In the genomic region with DNA sequence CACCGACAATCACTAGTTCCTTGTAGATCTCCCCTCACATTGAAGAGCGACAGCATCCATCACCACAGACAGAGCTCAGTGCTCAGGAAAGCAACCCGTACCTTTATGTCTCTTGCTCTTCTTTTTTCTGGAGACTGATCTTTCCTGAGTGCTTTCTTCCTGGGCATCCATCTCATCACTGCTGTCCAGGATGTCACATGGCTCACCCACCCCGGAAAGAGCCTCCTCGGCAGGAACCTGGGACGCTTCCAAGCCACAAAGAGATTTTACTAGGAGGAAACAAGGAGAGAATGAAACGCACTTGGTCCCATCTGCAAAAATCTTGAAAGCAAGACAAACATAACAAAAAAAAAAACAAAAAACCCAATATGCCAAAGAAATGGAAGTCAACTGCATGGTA, we compare ENCODE assay signal across 10 mouse cellular contexts. TPM values are rescaled to one million over a fixed set of nuclear protein-coding genes. Genes with fewer than 3 reads are reported as not detected.
DNase-seq lines count a peak whose midpoint lies in the region; ATAC-seq lines count a peak whose summit lies in the region.
"Had no signal": no experiment of that assay in that cellular context is flagged by ENCODE, and none has a peak within 500 bp of the region (broad histone marks: within the 10 kb centered on the region; RNA-seq: fewer than 3 reads in every experiment).

No protein-coding gene starts in this region.

- H3K9ac ChIP-seq in heart, embryonic 14.5 days (ENCODE audit: low read length): peak overlapping the region; percentile 88
- H3K9ac ChIP-seq in hindbrain, embryonic 14.5 days: peak overlapping the region; percentile 99
- no peak overlapping the region for H3K9ac ChIP-seq in midbrain, embryonic 16.5 days (ENCODE audit: low read depth, low read length)

- peaks cover 48% of the 10 kb centered on the region for H3K36me3 ChIP-seq in heart, embryonic 14.5 days (ENCODE audit: control insufficient read depth, insufficient read depth, low read length)
- H3K36me3 ChIP-seq in hindbrain, embryonic 14.5 days (replicated peaks; ENCODE audit: control insufficient read depth, insufficient read depth): peaks cover 46% of the 10 kb centered on the region
- peaks cover 12% of the 10 kb centered on the region for H3K36me3 ChIP-seq in midbrain, embryonic 16.5 days (ENCODE audit: control insufficient read depth, insufficient read depth, low read length)

- peak overlapping the region; percentile 73 to 95; a peak in 3 of 4 replicates for H3K4me3 ChIP-seq in heart, embryonic 14.5 days (ENCODE audit: control insufficient read depth in 1 of 2, insufficient read depth in 1 of 2, low read depth in 1 of 2, low read length in 2 of 2)
- peak overlapping the region; percentile 95 for H3K4me3 ChIP-seq in hindbrain, embryonic 14.5 days (replicated peaks; ENCODE audit: low read length)
- peak overlapping the region; percentile 73 for H3K4me3 ChIP-seq in midbrain, embryonic 16.5 days (ENCODE audit: low read depth, low read length)

- WGBS in heart, embryonic 14.5 days: 63% methylated on average over 7 of the region's 7 CpGs
- WGBS in hindbrain, embryonic 14.5 days: 77% methylated on average over 7 of the region's 7 CpGs
- 84% methylated on average over 7 of the region's 7 CpGs for WGBS in midbrain, embryonic 16.5 days

- no peaks in the 10 kb centered on the region for H3K9me3 ChIP-seq in heart, embryonic 14.5 days (ENCODE audit: control insufficient read depth, low read length)
- no peaks in the 10 kb centered on the region for H3K9me3 ChIP-seq in hindbrain, embryonic 14.5 days (ENCODE audit: control insufficient read depth, low read length)
- no peaks in the 10 kb centered on the region for H3K9me3 ChIP-seq in midbrain, embryonic 16.5 days (replicated peaks; ENCODE audit: control insufficient read depth, low read length, poor library complexity, severe bottlenecking)

- no peak for ATAC-seq in heart, embryonic 14.5 days (ENCODE audit: insufficient number of reproducible peaks, insufficient read depth, low FRiP score, low read depth)
- ATAC-seq in hindbrain, embryonic 14.5 days (ENCODE audit: low FRiP score): no peak
- ATAC-seq in midbrain, embryonic 16.5 days: no peak

- H3K4me2 ChIP-seq in heart, embryonic 14.5 days (ENCODE audit: low read length): peak overlapping the region; percentile 90
- peak overlapping the region; percentile 88 for H3K4me2 ChIP-seq in hindbrain, embryonic 14.5 days (replicated peaks)
- H3K4me2 ChIP-seq in midbrain, embryonic 16.5 days (ENCODE audit: low read length): peak overlapping the region; percentile 77

- no peak for DNase-seq in heart, postnatal 36 days
- peak; percentile 7 for DNase-seq in Muller cell, postnatal 12 days (ENCODE audit: inconsistent ontology term)
- no peak for DNase-seq in hindbrain, embryonic 14.5 days (ENCODE audit: low spot score)
- DNase-seq in yolk sac, embryonic 10.5 days (ENCODE audit: low spot score): no peak
- no peak for DNase-seq in kidney, postnatal 10 days
- no peak for DNase-seq in right cerebral cortex, adult 2 months (ENCODE audit: low spot score in 2 of 2)
- DNase-seq: right cerebral cortex, adult 18-20 months had no signal

- H3K27ac ChIP-seq in heart, embryonic 14.5 days (replicated peaks in 1 of 2; ENCODE audit: control insufficient read depth in 1 of 2, insufficient read depth in 1 of 2, low read depth in 2 of 2, low read length in 2 of 2): no peak overlapping the region
- H3K27ac ChIP-seq in hindbrain, embryonic 14.5 days: no peak overlapping the region
- no peak overlapping the region for H3K27ac ChIP-seq in midbrain, embryonic 16.5 days (ENCODE audit: low read length)

- H3K4me1 ChIP-seq in heart, embryonic 14.5 days (ENCODE audit: control insufficient read depth in 2 of 2, insufficient read depth in 2 of 2, low read length in 2 of 2): peaks cover 3 to 13% of the 10 kb centered on the region in 2 experiments; a peak in 3 of 4 replicates
- peaks cover 15% of the 10 kb centered on the region for H3K4me1 ChIP-seq in hindbrain, embryonic 14.5 days (replicated peaks; ENCODE audit: control insufficient read depth, insufficient read depth, low read length)
- H3K4me1 ChIP-seq in midbrain, embryonic 16.5 days (ENCODE audit: control insufficient read depth, insufficient read depth, low read length): peaks cover 23% of the 10 kb centered on the region

- intact Hi-C loops in heart, postnatal 36 days (cut with DNase I): loop anchor here (5.0 kb wide), 1 partner anchor 202 kb away; a partner anchor contains a TSS

- H3K27me3 ChIP-seq in heart, embryonic 14.5 days (ENCODE audit: control insufficient read depth, insufficient read depth, low read length): no peaks in the 10 kb centered on the region
- no peaks in the 10 kb centered on the region for H3K27me3 ChIP-seq in hindbrain, embryonic 14.5 days (ENCODE audit: control insufficient read depth, insufficient read depth, low read length)
- no peaks in the 10 kb centered on the region for H3K27me3 ChIP-seq in midbrain, embryonic 16.5 days (ENCODE audit: control insufficient read depth, insufficient read depth, low read depth, low read length)

RNA-seq across cellular contexts. Expression of a gene that starts 1.1 kb away (rescaled TPM):
- 62.5 and 69.3 TPM in 2 replicates for polyA plus RNA-seq in heart, embryonic 14.5 days (2014; fragmentation: Nextera tagmentation; extraction: Ambion mirVana)
- 10 to 100 TPM; 21.6 to 22.1 TPM for total RNA-seq in heart, postnatal 36 days (2021)
- 134 and 140 TPM in 2 replicates for polyA plus RNA-seq in hindbrain, embryonic 14.5 days (2014; fragmentation: Nextera tagmentation; extraction: Ambion mirVana)
- 155 and 159 TPM in 2 replicates for polyA plus RNA-seq in midbrain, embryonic 16.5 days (2015; fragmentation: Nextera tagmentation; extraction: Ambion mirVana)

RNA-seq across cellular contexts. Expression of a gene that starts 25.1 kb away (rescaled TPM):
- polyA plus RNA-seq in heart, embryonic 14.5 days (2014; fragmentation: Nextera tagmentation; extraction: Ambion mirVana): not detected in 2 replicates
- total RNA-seq in heart, postnatal 36 days (2021): not detected
- not detected in 2 replicates for polyA plus RNA-seq in hindbrain, embryonic 14.5 days (2014; fragmentation: Nextera tagmentation; extraction: Ambion mirVana)
- not detected in 2 replicates for polyA plus RNA-seq in midbrain, embryonic 16.5 days (2015; fragmentation: Nextera tagmentation; extraction: Ambion mirVana)
- total RNA-seq: granulocyte monocyte progenitor cell, adult 5-6 weeks had no signal

RNA-seq across cellular contexts. Expression of a gene that starts 27.9 kb away (rescaled TPM):
- 10.5 and 11.9 TPM in 2 replicates for polyA plus RNA-seq in heart, embryonic 14.5 days (2014; fragmentation: Nextera tagmentation; extraction: Ambion mirVana)
- total RNA-seq in heart, postnatal 36 days (2021): 1 to 10 TPM; 1.4 to 1.6 TPM
- polyA plus RNA-seq in hindbrain, embryonic 14.5 days (2014; fragmentation: Nextera tagmentation; extraction: Ambion mirVana): 20.4 and 22.3 TPM in 2 replicates
- 20.2 and 25.6 TPM in 2 replicates for polyA plus RNA-seq in midbrain, embryonic 16.5 days (2015; fragmentation: Nextera tagmentation; extraction: Ambion mirVana)

RNA-seq across cellular contexts. Expression of a gene that starts 44.7 kb away (rescaled TPM):
- 40.2 and 40.6 TPM in 2 replicates for polyA plus RNA-seq in heart, embryonic 14.5 days (2014; fragmentation: Nextera tagmentation; extraction: Ambion mirVana)
- total RNA-seq in heart, postnatal 36 days (2021): 10 to 100 TPM; 26.1 to 27.0 TPM
- 11.1 and 13.3 TPM in 2 replicates for polyA plus RNA-seq in hindbrain, embryonic 14.5 days (2014; fragmentation: Nextera tagmentation; extraction: Ambion mirVana)
- polyA plus RNA-seq in midbrain, embryonic 16.5 days (2015; fragmentation: Nextera tagmentation; extraction: Ambion mirVana): 11.4 and 12.2 TPM in 2 replicates

RNA-seq across cellular contexts. Expression of a gene that starts 54.5 kb away (rescaled TPM):
- polyA plus RNA-seq in heart, embryonic 14.5 days (2014; fragmentation: Nextera tagmentation; extraction: Ambion mirVana): 140 and 146 TPM in 2 replicates
- total RNA-seq in heart, postnatal 36 days (2021): 100 to 1,000 TPM; 137 to 143 TPM
- polyA plus RNA-seq in hindbrain, embryonic 14.5 days (2014; fragmentation: Nextera tagmentation; extraction: Ambion mirVana): 80.3 and 87.5 TPM in 2 replicates
- polyA plus RNA-seq in midbrain, embryonic 16.5 days (2015; fragmentation: Nextera tagmentation; extraction: Ambion mirVana): 77.1 and 82.6 TPM in 2 replicates
